In genomic region chr4:151081977-151082376, GRCm38 (mm10) we compare ENCODE assay signal across 15 mouse cellular contexts. TPM values are rescaled to one million over a fixed set of nuclear protein-coding genes. Genes with fewer than 3 reads are reported as not detected.
"Had no signal": no experiment of that assay in that cellular context is flagged by ENCODE, and none has a peak within 500 bp of the region (broad histone marks: within the 10 kb centered on the region; RNA-seq: fewer than 3 reads in every experiment).

No protein-coding gene starts in this region.

- H3K9ac ChIP-seq: limb, embryonic 12.5 days; liver, embryonic 13.5 days; midbrain, embryonic 12.5 days had no signal

- H3K36me3 ChIP-seq: liver, embryonic 13.5 days had no signal

- H3K4me1 ChIP-seq: limb, embryonic 12.5 days; liver, embryonic 13.5 days; midbrain, embryonic 12.5 days had no signal

- H3K27ac ChIP-seq: limb, embryonic 12.5 days; liver, embryonic 13.5 days; midbrain, embryonic 12.5 days; stomach, postnatal 0 days had no signal

- DNase-seq: kidney, postnatal 25 days; liver; liver, embryonic 13.5 days; lung, adult 18-20 months; thymus, postnatal 4 days had no signal

- H3K9me3 ChIP-seq: limb, embryonic 12.5 days; liver, embryonic 13.5 days; midbrain, embryonic 12.5 days had no signal

- H3K4me3 ChIP-seq: limb, embryonic 12.5 days; liver, embryonic 13.5 days; midbrain, embryonic 12.5 days; myocyte had no signal

- H3K27me3 ChIP-seq: limb, embryonic 12.5 days; liver, embryonic 13.5 days; midbrain, embryonic 12.5 days had no signal

- H3K4me2 ChIP-seq: limb, embryonic 12.5 days; liver, embryonic 13.5 days; midbrain, embryonic 12.5 days had no signal

RNA-seq across cellular contexts. Expression of gene Gm13090, which starts 7.4 kb away (rescaled TPM):
- total RNA-seq: layer of hippocampus, postnatal 10 days; left cerebral cortex, postnatal 36 days; megakaryocyte-erythroid progenitor cell, adult 5-6 weeks; neutrophil, adult 5-6 weeks had no signal
- polyA plus RNA-seq: kidney, embryonic 16.5 days; limb, embryonic 12.5 days; liver, embryonic 13.5 days; lung, embryonic 16.5 days; midbrain, embryonic 12.5 days; myocyte; stomach, postnatal 0 days had no signal
